Mouse (Mus musculus): ENCODE data around the gene B3galnt1. TPM values are rescaled to one million over a fixed set of nuclear protein-coding genes. Genes with fewer than 3 reads are reported as not detected.
A peak's percentile ranks its signal among the peaks of the same experiment; 100 is the strongest.

Gene B3galnt1
- polyA plus RNA-seq, 1 experiment from 2014 or later, result 103 TPM

GRCm38 (mm10) chr3:69531511-69531910 is 67.2 kb downstream of the B3galnt1 start:
- no peaks in the 10 kb centered on the region for H3K27me3 ChIP-seq (replicated peaks; ENCODE audit: control insufficient read depth, insufficient read depth, low read length)
- H3K9ac ChIP-seq (replicated peaks; ENCODE audit: low read depth, low read length), result 0 out of 2 replicates have a peak overlapping the region, but pooled peaks have one; percentile 13
- ATAC-seq, result no peak
- H3K9me3 ChIP-seq (ENCODE audit: control insufficient read depth, low read length), result no peaks in the 10 kb centered on the region
- H3K4me2 ChIP-seq (ENCODE audit: low read length), result no peak overlapping the region
- H3K4me3 ChIP-seq (replicated peaks; ENCODE audit: low read length), result no peak overlapping the region
- peaks cover 18% of the 10 kb centered on the region for H3K4me1 ChIP-seq (replicated peaks; ENCODE audit: control insufficient read depth, insufficient read depth, low read length)
- H3K27ac ChIP-seq (ENCODE audit: low read length), result no peak overlapping the region
- H3K36me3 ChIP-seq (ENCODE audit: control insufficient read depth, insufficient read depth), result no peaks in the 10 kb centered on the region
- WGBS, result 35% methylated on average over 9 of the region's 9 CpGs

- Histone ChIP-seq H3K9me3 (ENCODE audit: control insufficient read depth, low read length) (no peaks in the 10 kb centered on the region), H3K36me3 (ENCODE audit: control insufficient read depth, insufficient read depth) (no peaks in the 10 kb centered on the region), H3K27me3 (replicated peaks; ENCODE audit: control insufficient read depth, insufficient read depth, low read length) (no peaks in the 10 kb centered on the region), H3K4me3 (replicated peaks; ENCODE audit: low read length) (no peak overlapping the region), H3K27ac (ENCODE audit: low read length) (no peak overlapping the region), H3K4me1 (replicated peaks; ENCODE audit: control insufficient read depth, insufficient read depth, low read length) (peaks cover 8% of the 10 kb centered on the region; the same call in 1 of the 2 replicates), H3K9ac (replicated peaks; ENCODE audit: low read depth, low read length) (no peak overlapping the region), H3K4me2 (ENCODE audit: low read length) (no peak overlapping the region)
- no peak for ATAC-seq
- WGBS, result 84% methylated on average over 7 of the region's 7 CpGs
These were observed 69.2 kb downstream of the B3galnt1 start for GRCm38 (mm10) chr3:69529576-69529975.

GRCm38 (mm10) chr3:69527384-69527783 is 71.4 kb downstream of the B3galnt1 start:
- Histone ChIP-seq H3K36me3 (ENCODE audit: control insufficient read depth, insufficient read depth) (no peaks in the 10 kb centered on the region), H3K27ac (ENCODE audit: low read length) (no peak overlapping the region), H3K4me3 (replicated peaks; ENCODE audit: low read length) (no peak overlapping the region), H3K9ac (replicated peaks; ENCODE audit: low read depth, low read length) (no peak overlapping the region), H3K27me3 (replicated peaks; ENCODE audit: control insufficient read depth, insufficient read depth, low read length) (no peaks in the 10 kb centered on the region), H3K4me2 (ENCODE audit: low read length) (no peak overlapping the region), H3K4me1 (replicated peaks; ENCODE audit: control insufficient read depth, insufficient read depth, low read length) (peaks cover 10% of the 10 kb centered on the region; the same call in 1 of the 2 replicates), H3K9me3 (ENCODE audit: control insufficient read depth, low read length) (no peaks in the 10 kb centered on the region)
- 96% methylated on average over 1 of the region's 1 CpGs for WGBS
- ATAC-seq, result no peak

GRCm38 (mm10) chr3:69525072-69525529 is 73.7 kb downstream of the B3galnt1 start:
- no peaks in the 10 kb centered on the region for H3K27me3 ChIP-seq (replicated peaks; ENCODE audit: control insufficient read depth, insufficient read depth, low read length)
- no peak overlapping the region for H3K4me2 ChIP-seq (ENCODE audit: low read length)
- H3K4me1 ChIP-seq (replicated peaks; ENCODE audit: control insufficient read depth, insufficient read depth, low read length), result peaks cover 10% of the 10 kb centered on the region; the same call in 1 of the 2 replicates
- no peaks in the 10 kb centered on the region for H3K9me3 ChIP-seq (ENCODE audit: control insufficient read depth, low read length)
- no peak overlapping the region for H3K4me3 ChIP-seq (replicated peaks; ENCODE audit: low read length)
- 54% methylated on average over 8 of the region's 8 CpGs for WGBS
- no peaks in the 10 kb centered on the region for H3K36me3 ChIP-seq (ENCODE audit: control insufficient read depth, insufficient read depth)
- H3K9ac ChIP-seq (replicated peaks; ENCODE audit: low read depth, low read length), result no peak overlapping the region
- ATAC-seq, result no peak
- no peak overlapping the region for H3K27ac ChIP-seq (ENCODE audit: low read length)

- H3K9ac ChIP-seq (replicated peaks; ENCODE audit: low read depth, low read length), result no peak overlapping the region
- H3K4me2 ChIP-seq (ENCODE audit: low read length), result no peak overlapping the region
- H3K36me3 ChIP-seq (ENCODE audit: control insufficient read depth, insufficient read depth), result no peaks in the 10 kb centered on the region
- 87% methylated on average over 8 of the region's 8 CpGs for WGBS
- no peak overlapping the region for H3K4me3 ChIP-seq (replicated peaks; ENCODE audit: low read length)
- no peak for ATAC-seq
- no peak overlapping the region for H3K27ac ChIP-seq (ENCODE audit: low read length)
- H3K9me3 ChIP-seq (ENCODE audit: control insufficient read depth, low read length), result no peaks in the 10 kb centered on the region
- H3K27me3 ChIP-seq (replicated peaks; ENCODE audit: control insufficient read depth, insufficient read depth, low read length), result no peaks in the 10 kb centered on the region
- H3K4me1 ChIP-seq (replicated peaks; ENCODE audit: control insufficient read depth, insufficient read depth, low read length), result peaks cover 16% of the 10 kb centered on the region; the same call in 1 of the 2 replicates
These were observed 74.2 kb downstream of the B3galnt1 start for GRCm38 (mm10) chr3:69524356-69525071.

Other genes starting within 250 kb of the B3galnt1 start
- gene Nmd3, start 123.0 kb upstream of the B3galnt1 start, polyA plus RNA-seq (2015; fragmentation: Nextera tagmentation; extraction: Ambion mirVana), result 112 and 119 TPM in 2 replicates